Mouse (Mus musculus) thymus, postnatal 0 days (tissue): ENCODE results near the gene Tmigd3. TPM values are rescaled to one million over a fixed set of nuclear protein-coding genes. Genes with fewer than 3 reads are reported as not detected.
"Not testable (repeated sequence)": the region's sequence is repeated elsewhere in the genome, so short reads cannot be mapped to it uniquely, and the experiment has no call there.

Experiments
- DNase-seq: peaks from one replicate; pipeline ENCODE4 v3.0.0-alpha.2; 2015; ENCODE audit warnings: low spot score
- polyA plus RNA-seq: library from polyadenylated mRNA; unstranded; fragments of >200 nt; fragmentation: Nextera tagmentation; extraction: Ambion mirVana; gene quantifications from 2 replicates; pipeline ENCODE4 v1.2.1, GENCODE M21; 2015

Tmigd3 gene
- polyA plus RNA-seq, 1 experiment from 2014 or later: 1.4 TPM

DNA sequence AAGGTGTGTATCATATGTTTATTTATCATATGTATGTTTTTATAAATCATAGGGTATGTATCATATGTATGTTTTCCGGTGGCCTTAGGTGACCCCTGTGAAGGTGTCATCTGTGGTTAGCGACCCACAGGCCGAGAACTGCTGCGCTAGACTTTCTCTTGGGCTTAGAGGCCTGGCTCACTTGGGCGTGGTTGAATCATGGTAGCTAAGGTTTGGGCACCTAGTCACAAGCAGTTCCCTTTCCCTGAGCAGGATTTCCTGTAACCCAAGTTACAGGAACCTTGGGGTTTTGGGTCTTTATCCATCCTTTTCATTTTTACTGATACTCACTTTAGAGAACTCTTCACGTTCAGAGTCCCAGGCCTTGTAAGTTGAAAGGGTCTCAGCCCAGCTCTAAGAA is 29.6 kb downstream of the Tmigd3 start:
- no peak for DNase-seq

DNA sequence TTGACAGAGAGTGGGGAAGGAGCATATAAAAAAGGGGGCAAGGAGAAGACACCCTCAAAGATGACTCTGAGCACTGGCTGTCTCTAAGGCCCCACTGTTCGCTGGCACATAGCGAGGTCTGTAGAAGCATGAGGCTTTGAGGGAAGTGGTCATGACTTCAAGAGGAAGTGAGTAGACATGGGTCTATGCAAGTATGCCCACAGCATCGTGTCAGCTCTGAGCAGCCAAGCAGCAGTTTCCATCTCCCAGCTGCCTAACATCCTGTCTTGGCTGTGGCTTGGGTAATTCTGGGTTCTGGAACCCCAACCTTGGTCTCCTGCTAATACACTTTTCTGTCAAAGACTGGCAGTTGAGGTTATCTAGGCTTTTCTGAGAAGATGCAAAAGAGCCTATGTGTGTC is 30.0 kb downstream of the Tmigd3 start:
- peak; percentile 62 for DNase-seq

DNA sequence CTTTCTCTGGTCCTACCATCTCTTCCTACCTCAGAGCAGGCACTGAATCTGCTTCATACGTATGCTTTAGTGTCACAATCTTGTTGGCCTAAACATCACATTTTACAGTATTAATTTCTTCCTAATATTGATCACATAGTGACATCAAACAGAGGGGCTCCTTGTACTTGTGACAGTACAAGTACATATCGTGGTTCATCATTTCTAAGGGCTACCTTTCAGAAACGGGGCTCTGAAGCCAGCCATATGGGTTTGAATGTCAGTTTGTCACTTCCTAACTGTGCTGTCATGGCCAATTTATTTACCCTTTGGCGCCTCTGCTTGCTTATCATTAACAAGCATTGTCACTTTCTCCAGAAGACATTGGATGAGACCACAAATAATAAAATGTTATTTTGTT is 30.8 kb downstream of the Tmigd3 start:
- DNase-seq: no peak

DNA sequence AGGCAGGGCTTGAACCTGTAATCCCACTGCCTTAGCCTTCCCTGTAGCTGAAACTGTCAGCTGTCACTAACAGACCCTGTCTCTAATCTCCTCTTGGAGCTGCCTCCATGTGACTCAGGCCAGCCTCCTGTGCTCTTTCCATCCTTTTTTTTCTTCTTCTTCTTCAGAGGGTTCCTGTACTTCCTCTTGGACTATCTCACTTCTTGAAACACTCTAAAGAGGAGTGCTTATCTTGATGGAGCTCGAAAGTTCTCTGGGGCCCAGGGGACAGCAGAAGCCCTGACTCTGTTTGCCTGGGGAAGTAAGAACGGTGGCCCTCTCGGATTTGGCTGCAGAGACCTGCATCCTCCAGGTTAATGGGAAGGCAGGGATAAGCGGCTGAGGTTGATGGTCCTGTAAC is 33.5 kb downstream of the Tmigd3 start:
- no peak for DNase-seq

DNA sequence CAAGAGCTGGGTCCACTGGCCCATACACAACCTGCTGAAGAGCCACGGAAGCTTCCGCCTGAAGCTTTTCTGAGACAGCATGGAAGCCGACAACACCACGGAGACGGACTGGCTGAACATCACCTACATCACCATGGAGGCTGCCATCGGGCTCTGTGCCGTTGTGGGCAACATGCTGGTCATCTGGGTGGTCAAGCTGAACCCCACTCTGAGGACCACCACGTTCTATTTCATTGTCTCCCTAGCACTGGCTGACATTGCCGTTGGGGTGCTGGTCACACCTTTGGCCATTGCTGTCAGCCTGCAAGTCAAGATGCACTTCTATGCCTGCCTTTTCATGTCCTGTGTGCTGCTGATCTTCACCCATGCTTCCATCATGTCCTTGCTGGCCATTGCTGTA is 34.0 kb downstream of the Tmigd3 start:
- no peak for DNase-seq

DNA sequence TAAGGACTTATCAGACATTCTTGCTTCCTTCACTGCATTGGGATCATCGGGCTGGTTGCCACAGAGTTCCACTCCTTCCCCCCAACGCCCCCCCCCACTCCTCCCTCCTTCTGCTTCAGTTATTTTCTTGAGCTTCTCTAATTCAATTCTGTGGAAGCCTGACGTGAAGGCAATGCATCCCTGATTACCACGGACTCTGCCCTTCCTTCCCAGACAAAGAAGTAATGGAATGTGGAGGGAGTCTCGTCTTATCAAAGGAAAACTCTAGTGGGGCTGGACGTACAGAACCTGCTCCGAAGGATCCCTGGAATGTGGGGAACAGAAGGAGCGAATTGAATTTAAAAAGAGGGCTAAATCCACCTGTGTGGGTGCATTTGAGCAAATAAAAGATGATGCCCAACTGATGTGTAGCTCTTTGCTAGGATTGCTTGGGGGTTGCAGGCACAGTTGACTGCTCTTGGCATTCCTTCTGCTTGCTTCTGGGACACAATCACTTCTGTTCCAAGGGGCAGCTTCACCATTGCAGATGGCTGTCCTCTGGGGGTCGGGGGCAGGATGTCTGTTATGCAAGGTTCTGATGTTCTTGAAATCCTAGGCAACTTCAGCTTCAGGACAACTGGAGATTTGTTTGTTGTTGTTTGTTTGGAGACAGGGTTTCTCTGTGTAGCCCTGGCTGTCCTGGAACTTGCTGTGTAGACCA is 37.4 kb downstream of the Tmigd3 start:
- DNase-seq: no peak

DNA sequence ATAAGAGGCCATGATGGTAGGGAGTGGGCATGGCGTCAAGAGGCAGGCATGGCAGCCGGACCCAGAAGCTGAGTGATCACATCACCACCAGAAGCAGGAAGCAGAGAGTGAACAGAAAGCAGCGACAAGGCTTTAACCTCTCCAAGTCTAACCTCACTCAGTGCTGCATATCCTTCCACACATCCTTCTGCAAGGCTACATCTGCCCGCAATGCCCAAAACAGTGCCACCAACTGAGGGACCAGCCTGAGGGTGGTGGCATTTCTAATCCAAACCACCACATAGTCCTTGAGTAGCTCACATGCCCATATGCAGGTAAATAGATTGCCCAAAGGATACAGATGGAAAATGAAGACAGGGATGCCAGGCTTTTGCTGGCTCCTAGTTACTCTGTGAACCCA is 38.3 kb downstream of the Tmigd3 start:
- no peak for DNase-seq

DNA sequence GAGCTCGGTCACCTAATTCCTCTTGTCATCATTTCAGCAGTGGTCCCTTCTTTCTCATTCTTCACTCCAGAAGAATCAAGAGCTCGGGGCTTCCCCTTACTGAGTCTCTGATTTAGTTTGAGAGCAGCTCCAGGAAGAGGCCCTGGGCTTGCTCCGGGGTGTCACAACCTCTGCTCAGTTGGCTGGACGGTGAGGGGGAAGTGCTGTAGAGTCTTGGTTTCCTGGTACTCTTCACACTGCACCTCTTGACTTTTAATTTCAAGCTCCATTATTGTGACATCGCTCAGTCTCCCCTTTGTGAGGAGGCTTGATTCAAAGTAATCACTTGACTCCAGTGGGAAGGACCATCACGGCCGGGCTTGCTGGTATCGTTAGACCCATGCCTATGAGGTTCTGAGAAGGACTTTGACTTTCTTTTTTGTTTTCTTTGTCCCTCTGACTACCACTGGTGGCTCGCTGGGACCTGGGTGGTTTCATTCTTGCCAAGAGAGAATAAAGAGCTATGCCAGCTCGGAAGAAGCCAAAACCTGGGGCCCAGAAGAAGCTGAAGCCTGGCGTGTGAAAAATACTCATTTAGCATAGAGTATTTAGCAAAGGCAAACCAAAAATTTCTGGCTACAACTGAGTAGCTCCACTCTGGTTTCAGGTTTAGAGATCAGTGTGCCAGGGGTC is 40.0 kb downstream of the Tmigd3 start:
- peak; percentile 63 for DNase-seq

DNA sequence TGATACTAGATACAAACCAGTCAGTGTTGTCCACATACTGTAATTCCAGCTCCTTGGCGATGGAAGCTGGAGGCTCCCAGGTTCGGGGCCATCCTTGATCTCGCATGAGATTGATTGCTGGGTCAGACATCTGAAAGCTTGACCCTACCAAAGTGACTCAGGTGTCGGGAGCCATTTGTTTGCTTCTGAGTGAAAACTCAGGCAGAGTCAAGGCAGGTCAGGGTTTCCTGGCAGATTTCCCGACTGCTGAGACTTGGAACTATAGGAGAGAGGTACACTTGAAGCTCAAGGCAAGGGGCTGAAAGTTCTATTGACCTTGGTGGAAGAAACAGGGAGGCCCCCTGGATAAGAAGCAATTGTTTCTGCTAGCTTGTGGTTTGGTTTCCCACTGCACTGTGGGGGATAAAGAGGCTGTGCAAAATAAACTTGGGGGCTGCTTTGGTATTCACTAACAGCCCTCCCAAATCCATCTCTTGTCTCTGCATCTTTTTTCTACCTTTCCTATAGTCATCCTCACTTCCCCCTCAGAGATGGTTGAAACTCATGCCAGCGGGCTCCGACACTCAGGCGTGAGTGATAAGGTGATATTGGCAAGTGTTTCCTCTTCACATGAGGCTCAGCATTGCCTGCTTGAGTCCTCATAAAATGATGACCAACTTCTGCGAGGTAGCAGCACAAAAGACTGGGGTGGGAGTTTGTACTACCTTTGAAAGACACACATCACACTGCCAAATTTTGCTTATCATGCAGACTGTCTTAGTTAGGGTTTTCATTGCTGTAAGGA is 41.6 kb downstream of the Tmigd3 start:
- DNase-seq: no peak

DNA sequence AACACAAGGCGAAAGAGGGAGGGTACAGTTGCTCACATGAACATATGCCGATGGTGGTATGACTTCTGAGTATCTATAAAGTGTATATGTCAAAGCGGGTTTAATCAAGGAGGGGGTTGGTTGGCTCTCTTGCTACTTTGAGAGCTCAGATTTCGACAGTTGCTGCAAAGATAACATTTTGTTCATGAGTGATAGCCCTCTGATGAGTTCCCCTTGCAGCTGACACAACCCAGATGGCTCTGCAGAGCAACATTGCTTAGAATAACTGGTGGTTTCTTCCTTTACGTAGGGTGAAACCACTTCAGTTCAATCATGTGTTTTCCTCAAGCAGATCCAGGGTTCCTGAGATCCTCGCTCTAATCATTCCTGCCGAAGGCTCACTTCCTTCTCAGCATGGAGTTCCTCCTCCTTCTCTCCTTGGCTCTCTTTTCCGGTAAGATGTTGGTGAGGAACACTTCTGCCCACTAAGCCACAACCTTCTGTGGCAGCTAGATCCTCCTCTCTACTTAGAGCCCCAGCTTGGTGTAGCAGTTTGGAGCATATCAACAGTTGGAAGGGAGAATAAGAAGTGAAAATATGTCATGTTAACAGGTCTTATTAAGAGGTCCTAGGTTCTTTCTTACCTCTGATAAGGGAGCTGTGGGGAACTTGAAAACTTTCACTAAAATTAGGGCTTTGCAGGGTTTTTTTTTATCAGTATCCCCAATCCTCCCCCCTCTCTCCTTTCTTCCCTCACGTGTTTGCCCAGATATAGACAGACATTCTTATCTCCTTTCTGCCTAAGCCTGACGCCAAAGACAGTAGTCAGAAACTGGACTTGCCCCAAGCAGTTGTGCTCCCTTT is 43.4 kb downstream of the Tmigd3 start:
- no peak for DNase-seq

DNA sequence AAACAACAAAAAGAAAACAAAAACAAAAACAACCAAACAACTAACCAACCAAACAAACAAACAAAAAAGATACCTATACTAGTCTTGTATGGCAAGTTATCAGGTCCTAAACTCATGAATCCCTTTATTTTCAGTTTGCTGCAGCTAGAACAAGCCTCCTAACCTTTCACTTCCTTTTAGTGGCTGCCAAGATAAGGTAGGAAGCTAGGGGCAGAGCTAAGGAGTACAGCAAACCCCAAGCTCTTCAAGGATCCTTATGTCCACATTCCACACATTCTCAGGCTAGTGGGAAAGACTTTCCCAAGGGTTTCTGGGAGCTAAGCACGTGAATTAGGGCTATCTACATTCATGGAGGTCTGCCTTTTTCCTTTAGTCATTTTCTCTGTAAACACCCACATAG is 44.6 kb downstream of the Tmigd3 start:
- DNase-seq: no peak

DNA sequence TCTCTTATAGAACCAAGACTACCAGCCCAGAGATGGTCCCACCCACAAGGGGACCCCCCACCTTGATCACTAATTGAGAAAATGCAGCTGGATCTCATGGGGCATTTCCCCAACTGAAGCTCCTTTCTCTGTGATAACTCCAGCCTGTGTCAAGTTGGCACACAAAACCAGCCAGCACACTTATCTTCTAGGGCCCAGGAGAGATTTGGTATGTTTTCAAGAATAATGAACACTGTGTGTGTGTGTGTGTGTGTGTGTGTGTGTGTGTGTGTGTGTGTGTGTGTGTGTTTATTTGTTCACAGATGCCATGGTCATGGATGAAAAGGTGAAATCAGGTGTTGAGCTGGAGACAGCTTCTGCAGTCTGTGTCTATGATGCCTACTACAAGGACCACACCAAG is 45.8 kb downstream of the Tmigd3 start:
- not testable (repeated sequence) for DNase-seq

DNA sequence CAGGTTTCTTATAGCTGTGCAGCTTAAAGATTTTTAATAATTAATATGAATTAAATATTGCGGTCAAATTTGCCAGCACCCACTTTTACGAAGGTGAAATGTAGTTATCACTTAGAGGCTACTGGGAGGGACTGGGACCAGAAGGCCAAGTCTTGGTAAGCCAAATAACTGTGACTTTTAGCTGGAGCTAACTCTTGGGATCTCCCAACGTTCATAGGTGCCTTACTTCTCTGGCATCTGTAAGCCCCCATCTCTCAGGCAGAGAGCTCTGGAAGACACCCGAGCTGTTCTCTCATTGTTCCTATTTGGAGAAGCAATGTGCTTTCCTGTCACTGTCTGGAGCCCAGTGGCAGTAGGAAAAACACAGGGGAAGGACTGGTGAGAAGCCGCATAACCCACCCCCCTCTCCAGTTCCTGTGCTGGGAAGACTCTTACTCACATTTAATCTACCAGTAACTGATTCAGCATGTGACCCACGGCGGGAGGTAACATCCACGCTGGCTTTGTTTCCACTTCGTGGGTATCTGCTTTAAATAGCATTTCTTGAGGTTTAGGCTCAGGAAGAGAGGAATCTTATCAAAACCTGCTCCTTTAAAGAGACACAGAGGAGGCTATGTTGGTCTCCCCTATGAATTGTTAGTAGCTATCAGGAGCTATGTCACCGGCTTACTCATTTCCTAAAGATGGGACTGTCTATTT is 47.1 kb downstream of the Tmigd3 start:
- no peak for DNase-seq

DNA sequence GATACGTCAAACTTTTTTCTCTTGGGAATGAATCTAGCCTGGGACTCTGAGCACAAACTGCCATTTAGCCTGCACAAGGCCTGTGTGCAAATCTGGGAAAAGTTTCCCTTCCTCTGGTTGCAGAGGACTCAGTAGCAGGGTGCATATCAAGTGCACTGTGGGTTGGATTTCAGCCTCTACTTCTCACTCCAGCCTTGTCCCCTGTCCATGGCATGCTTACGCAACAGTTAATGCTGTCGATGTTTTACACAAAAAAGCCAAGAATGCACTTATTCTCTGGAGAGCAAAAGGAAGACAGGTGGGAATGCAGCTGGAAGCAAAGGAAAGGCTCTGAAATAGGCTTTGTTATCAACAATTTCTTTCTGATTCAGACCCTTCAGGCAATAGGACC is 47.6 kb downstream of the Tmigd3 start:
- no peak for DNase-seq

DNA sequence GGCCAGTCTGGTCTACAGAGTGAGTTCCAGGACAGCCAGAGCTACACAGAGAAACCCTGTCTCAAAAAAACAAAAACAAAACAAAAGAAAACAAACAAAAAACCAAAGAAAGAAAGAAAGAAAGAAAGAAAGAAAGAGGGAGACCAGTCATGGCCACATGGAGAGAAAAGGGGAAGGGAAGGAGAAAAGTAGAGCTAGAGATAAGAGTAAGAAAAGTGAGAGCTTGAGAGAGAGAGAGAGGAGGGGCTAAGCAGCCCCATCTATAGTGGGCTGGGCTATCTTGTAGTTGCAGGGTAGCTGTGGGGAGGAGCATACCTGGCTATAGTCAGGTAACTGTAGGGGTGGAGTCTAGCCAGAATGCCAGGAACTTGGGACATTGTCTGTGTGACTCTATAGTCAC is 50.0 kb downstream of the Tmigd3 start:
- DNase-seq: not testable (repeated sequence)

DNA sequence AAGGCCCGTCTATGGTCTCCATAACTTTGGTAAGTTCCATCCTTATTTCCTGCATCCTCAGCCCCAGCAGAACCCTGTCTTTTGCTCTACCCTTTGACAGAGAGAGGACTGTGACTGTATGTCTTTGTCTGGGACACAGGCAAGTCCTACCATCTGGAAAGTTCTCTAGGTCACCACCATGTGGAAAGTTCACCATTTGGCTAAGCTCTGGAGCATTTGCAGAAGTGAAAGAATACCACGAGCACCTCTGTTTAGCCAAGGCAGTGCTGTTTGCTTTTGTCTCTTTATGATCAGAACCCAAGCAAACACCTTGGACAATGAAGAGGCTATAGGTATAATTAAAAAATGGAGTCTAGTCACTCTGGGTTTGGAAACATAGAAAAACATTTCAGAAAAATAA is 51.3 kb downstream of the Tmigd3 start:
- no peak for DNase-seq

DNA sequence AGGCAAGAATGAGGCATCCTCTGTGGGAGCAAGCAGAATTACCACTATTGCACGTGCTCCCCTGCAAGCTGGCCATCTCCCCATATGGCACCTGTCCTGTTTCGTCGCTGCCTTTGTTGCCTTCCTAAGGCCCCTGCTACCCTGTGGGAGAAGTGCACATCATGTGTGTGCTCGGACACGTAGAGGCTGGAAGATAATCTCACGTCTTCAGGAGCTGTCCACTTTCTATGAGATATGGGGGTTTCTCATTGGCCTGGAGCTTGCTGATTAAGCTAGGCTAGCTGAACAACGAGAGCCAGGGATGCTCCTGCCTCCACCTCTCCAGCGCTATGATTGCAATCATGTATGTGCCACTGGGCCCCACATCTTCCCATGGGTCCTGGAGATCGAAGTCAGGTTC is 53.9 kb downstream of the Tmigd3 start:
- no peak for DNase-seq

DNA sequence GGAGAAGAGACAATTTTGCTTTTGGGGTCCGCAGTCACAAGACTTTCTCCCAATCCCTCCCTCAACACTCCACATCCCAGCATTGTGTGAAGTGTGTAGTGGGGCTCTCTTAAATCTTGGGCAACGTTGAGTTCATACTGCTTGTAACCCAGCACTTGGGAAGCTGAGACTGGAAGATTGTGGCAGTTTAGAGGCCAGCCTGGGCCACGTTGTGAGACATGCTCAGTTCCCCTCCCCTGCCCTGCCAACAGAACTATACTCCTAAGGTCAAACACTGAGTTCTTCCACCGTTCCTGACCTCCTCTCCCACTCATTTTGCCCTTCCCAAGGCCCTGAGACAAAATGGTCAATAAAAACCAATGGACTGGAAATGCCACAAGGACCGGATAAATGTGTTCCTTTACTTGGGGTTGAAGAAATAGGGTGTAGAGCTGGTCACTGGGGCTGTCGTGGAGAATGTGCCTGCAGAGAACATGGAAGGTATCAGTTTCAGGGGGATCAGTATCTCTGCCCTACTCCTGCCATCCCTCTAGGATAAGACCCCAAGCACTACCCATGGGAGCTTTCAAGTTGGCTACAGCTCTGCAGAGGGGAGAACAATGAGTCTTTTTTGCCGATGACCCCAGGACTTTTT is 57.0 kb downstream of the Tmigd3 start:
- DNase-seq: no peak

DNA sequence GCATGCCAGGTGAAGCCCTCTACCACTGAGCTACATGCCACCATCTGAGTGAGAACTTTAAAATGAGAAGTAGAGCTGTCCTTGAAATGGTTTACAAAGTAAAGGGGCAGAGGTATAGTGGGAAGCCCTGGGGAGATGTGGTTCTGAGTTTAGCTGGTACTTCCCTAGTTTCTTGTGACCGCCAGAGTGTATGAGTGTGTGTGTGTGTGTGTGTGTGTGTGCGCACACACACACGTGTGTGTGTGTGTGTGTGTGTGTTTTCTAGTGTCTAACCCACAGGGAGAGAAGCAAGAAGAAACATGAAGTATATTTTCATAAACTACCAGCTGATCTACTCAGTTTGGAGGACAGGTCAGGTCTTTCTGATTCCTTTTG is 57.5 kb downstream of the Tmigd3 start:
- DNase-seq: no peak

DNA sequence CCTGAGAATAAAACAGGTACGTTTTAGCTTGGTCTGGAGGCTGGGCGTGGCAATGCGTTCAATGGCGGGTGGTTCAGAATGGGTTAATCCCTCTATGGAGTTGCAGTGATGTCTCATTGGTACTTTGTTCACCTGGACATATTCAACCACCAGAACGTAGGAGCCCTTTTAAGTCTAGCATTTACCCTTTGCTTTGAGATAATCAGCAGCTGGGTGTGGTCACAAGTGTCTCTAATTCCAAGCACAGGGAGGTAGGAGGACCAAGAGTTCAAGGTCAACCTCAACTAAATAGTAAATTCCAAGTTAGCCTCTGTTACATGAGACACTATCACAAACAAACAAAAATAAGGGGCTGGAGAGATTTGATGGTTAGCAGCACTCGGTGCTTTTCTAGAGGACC is 58.1 kb downstream of the Tmigd3 start:
- no peak for DNase-seq

DNA sequence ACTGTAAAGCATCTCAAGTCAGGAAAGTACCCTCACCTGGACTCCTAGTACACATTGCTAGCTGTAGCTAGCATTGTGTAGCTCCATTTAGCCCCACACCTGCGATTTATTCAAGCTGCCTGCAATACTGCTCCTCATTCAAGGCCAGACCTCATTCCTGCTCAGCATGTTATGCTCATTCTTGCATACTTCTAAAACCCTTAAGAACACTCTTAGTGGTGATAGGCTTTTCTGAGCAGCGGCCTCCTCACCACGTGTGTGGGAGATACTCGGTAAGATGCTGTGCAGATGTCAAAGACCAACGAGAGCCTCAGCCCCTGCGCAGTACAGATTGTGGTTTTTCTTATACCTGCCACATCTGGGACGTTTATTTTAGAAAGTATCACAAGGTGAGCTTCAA is 59.1 kb downstream of the Tmigd3 start:
- peak; percentile 69 for DNase-seq
